In the genomic region with DNA sequence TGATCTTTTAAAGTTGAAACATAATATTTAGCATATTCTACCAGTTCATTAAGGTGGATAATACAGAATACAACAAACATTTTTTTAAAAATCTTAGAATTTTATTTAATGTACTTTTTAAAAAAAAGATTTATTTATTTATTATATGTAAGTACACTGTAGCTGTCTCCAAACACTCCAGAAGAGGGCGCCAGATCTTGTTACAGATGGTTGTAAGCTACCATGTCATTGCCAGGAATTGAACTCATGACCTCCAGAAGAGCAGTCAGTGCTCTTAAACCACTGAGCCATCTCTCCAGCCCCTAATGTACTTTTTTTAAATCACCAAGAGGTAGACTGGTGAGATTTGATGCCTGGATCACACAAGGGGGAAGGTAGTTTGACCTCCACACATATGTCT, we compare ENCODE assay signal across 14 mouse cellular contexts. TPM values are rescaled to one million over a fixed set of nuclear protein-coding genes. Genes with fewer than 3 reads are reported as not detected.
DNase-seq lines count a peak whose midpoint lies in the region; ATAC-seq and TF ChIP-seq lines count a peak whose summit lies in the region.
"Had no signal": no experiment of that assay in that cellular context is flagged by ENCODE, and none has a peak within 500 bp of the region (broad histone marks: within the 10 kb centered on the region; RNA-seq: fewer than 3 reads in every experiment).

No protein-coding gene starts in this region.

- no peaks in the 10 kb centered on the region for H3K9me3 ChIP-seq in kidney, postnatal 0 days (replicated peaks; ENCODE audit: low read length)
- no peaks in the 10 kb centered on the region for H3K9me3 ChIP-seq in kidney, embryonic 16.5 days (ENCODE audit: low read length)
- H3K9me3 ChIP-seq: embryonic facial prominence, embryonic 15.5 days; heart, embryonic 15.5 days; neural tube, embryonic 15.5 days; stomach, embryonic 15.5 days had no signal

- H3K27me3 ChIP-seq in kidney, postnatal 0 days (ENCODE audit: insufficient read depth, low read length): no peaks in the 10 kb centered on the region
- no peaks in the 10 kb centered on the region for H3K27me3 ChIP-seq in kidney, embryonic 16.5 days (ENCODE audit: insufficient read depth, low read length)
- no peaks in the 10 kb centered on the region for H3K27me3 ChIP-seq in thymus, adult 2 months (ENCODE audit: control insufficient read depth, insufficient read depth, low read length)
- H3K27me3 ChIP-seq: embryonic facial prominence, embryonic 15.5 days; heart, embryonic 15.5 days; neural tube, embryonic 15.5 days; stomach, embryonic 15.5 days had no signal

- peak; percentile 15 for DNase-seq in adrenal gland, postnatal 25 days
- no peak for DNase-seq in adrenal gland, postnatal 10 days
- no peak for DNase-seq in kidney, postnatal 0 days (ENCODE audit: low spot score)
- DNase-seq in thymus, postnatal 14 days: peak; percentile 51
- no peak for DNase-seq in thymus, adult 2 months
- DNase-seq in urinary bladder, postnatal 14 days (ENCODE audit: low spot score): no peak
- DNase-seq: gastrocnemius, postnatal 36 days had no signal

- H3K9ac ChIP-seq in kidney, postnatal 0 days (ENCODE audit: low read depth, low read length): no peak overlapping the region
- H3K9ac ChIP-seq in kidney, embryonic 16.5 days (replicated peaks; ENCODE audit: low read length): no peak overlapping the region
- H3K9ac ChIP-seq: embryonic facial prominence, embryonic 15.5 days; heart, embryonic 15.5 days; neural tube, embryonic 15.5 days; stomach, embryonic 15.5 days had no signal

- H3K27ac ChIP-seq in kidney, postnatal 0 days: no peak overlapping the region
- H3K27ac ChIP-seq in kidney, embryonic 16.5 days (ENCODE audit: low read length): no peak overlapping the region
- H3K27ac ChIP-seq in thymus, adult 2 months (ENCODE audit: control insufficient read depth, insufficient read depth, low read length): no peak overlapping the region
- H3K27ac ChIP-seq: embryonic facial prominence, embryonic 15.5 days; heart, embryonic 15.5 days; neural tube, embryonic 15.5 days; stomach, embryonic 15.5 days had no signal

- no peak overlapping the region for H3K4me2 ChIP-seq in kidney, postnatal 0 days (ENCODE audit: low read length)
- no peak overlapping the region for H3K4me2 ChIP-seq in kidney, embryonic 16.5 days (replicated peaks; ENCODE audit: low read depth, low read length)
- H3K4me2 ChIP-seq: embryonic facial prominence, embryonic 15.5 days; heart, embryonic 15.5 days; neural tube, embryonic 15.5 days; stomach, embryonic 15.5 days had no signal

- 62% methylated on average over 1 of the region's 1 CpGs for WGBS in kidney, postnatal 0 days
- 55% methylated on average over 1 of the region's 1 CpGs for WGBS in kidney, embryonic 16.5 days
- 64% methylated on average over 1 of the region's 1 CpGs for WGBS in thymus, adult 2 months

- TF ChIP-seq POLR2A in thymus, adult 2 months (IDR thresholded peaks at IDR 0.05; ENCODE audit: control insufficient read depth, extremely low read depth, insufficient read depth, low read length, poor library complexity): no peak

- no peaks in the 10 kb centered on the region for H3K36me3 ChIP-seq in kidney, postnatal 0 days (ENCODE audit: insufficient read depth, low read length)
- H3K36me3 ChIP-seq in kidney, embryonic 16.5 days (ENCODE audit: insufficient read depth, low read length): no peaks in the 10 kb centered on the region
- H3K36me3 ChIP-seq in thymus, adult 2 months (ENCODE audit: control insufficient read depth, insufficient read depth, low read length): no peaks in the 10 kb centered on the region
- H3K36me3 ChIP-seq: embryonic facial prominence, embryonic 15.5 days; heart, embryonic 15.5 days; neural tube, embryonic 15.5 days; stomach, embryonic 15.5 days had no signal

- H3K4me3 ChIP-seq in kidney, postnatal 0 days (replicated peaks; ENCODE audit: low read depth, low read length): no peak overlapping the region
- H3K4me3 ChIP-seq in kidney, embryonic 16.5 days (ENCODE audit: low read length): no peak overlapping the region
- H3K4me3 ChIP-seq in thymus, adult 2 months (ENCODE audit: control insufficient read depth, insufficient read depth, low read length): no peak overlapping the region
- H3K4me3 ChIP-seq: embryonic facial prominence, embryonic 15.5 days; heart, embryonic 15.5 days; neural tube, embryonic 15.5 days; stomach, embryonic 15.5 days had no signal

- no peaks in the 10 kb centered on the region for H3K4me1 ChIP-seq in kidney, postnatal 0 days (replicated peaks; ENCODE audit: insufficient read depth, low read length)
- H3K4me1 ChIP-seq in kidney, embryonic 16.5 days (ENCODE audit: insufficient read depth, low read length): no peaks in the 10 kb centered on the region; the same call in 1 of the 2 replicates
- peaks cover 20% of the 10 kb centered on the region for H3K4me1 ChIP-seq in thymus, adult 2 months (replicated peaks; ENCODE audit: control insufficient read depth, insufficient read depth, low read length)
- H3K4me1 ChIP-seq: embryonic facial prominence, embryonic 15.5 days; heart, embryonic 15.5 days; neural tube, embryonic 15.5 days; stomach, embryonic 15.5 days had no signal

- ATAC-seq in kidney, postnatal 0 days (replicated peaks; ENCODE audit: low FRiP score, low read depth): no peak
- no peak for ATAC-seq in kidney, embryonic 16.5 days (ENCODE audit: low FRiP score, low TSS enrichment)
- no peak for ATAC-seq in erythroblast, adult 5-6 weeks (replicated peaks; ENCODE audit: low FRiP score, poor library complexity, severe bottlenecking)
- ATAC-seq: midbrain, embryonic 16.5 days had no signal

- peak; percentile 26; the same call in 1 of the 2 replicates for TF ChIP-seq CTCF in kidney, postnatal 0 days (IDR thresholded peaks at IDR 0.05; ENCODE audit: low read depth)
- no peak for TF ChIP-seq CTCF in thymus, adult 2 months (IDR thresholded peaks at IDR 0.05; ENCODE audit: borderline replicate concordance, control insufficient read depth, extremely low read depth, insufficient read depth, low read length, poor library complexity)

RNA-seq across cellular contexts. Expression of a gene that starts 40.7 kb away (rescaled TPM):
- 10.3 and 17.9 TPM in 2 replicates for total RNA-seq in adrenal gland, postnatal 25 days (2021)
- 10 to 100 TPM; 12.4 to 16.8 TPM for total RNA-seq in adrenal gland, postnatal 10 days (2021)
- polyA plus RNA-seq in kidney, postnatal 0 days (2015; fragmentation: Nextera tagmentation; extraction: Ambion mirVana): 8.2 and 8.5 TPM in 2 replicates
- polyA plus RNA-seq in kidney, embryonic 16.5 days (2015; fragmentation: Nextera tagmentation; extraction: Ambion mirVana): 5.3 and 5.4 TPM in 2 replicates
- 1.8 and 2.4 TPM in 2 replicates for polyA plus RNA-seq in thymus, adult 2 months (2012; rRNA removed)
- 2.7 and 6.5 TPM in 2 replicates for total RNA-seq in erythroblast, adult 5-6 weeks (2015; ENCODE audit: low replicate concordance)
- total RNA-seq in erythroblast, adult 5-6 weeks (2017; ENCODE audit: low replicate concordance): 1.3 TPM in 1 of 2 replicates, not detected in the other

Comparison
In these comparisons a context has a peak if more than half of its experiments do, and no peak if none do; other contexts are left out.
1. DNase-seq: peak in adrenal gland, postnatal 25 days (single experiment) and thymus, postnatal 14 days (single experiment); none in adrenal gland, postnatal 10 days (single experiment), kidney, postnatal 0 days (single experiment), thymus, adult 2 months (single experiment) and urinary bladder, postnatal 14 days (single experiment).